Mouse (Mus musculus) intestine, embryonic 16.5 days (tissue): ENCODE measurements at regions not wholly inside any gene's neighbourhood (a gene's known extent, or its start where the extent isn't known, plus 50 kb on each side); places are given as distances from the start of the nearest gene placed in this dataset.

Experiments
- ATAC-seq: fragments of 200-750 bp; cut with Nextera tagmentation; 2 replicates; pipeline ENCODE4 v1.8.0; 2017; ENCODE audit warnings: moderate TSS enrichment, moderate library complexity
- H3K27ac ChIP-seq: fragments of 300-500 bp; sonication (generic); 2 replicates; pipeline ENCODE4 v1.5.1; 2014; ENCODE audit warnings: mild to moderate bottlenecking, low read length
- H3K27me3 ChIP-seq: fragments of 300-500 bp; sonication (generic); replicated peaks from 2 replicates; pipeline ENCODE4 v1.6.1; 2014; ENCODE audit warnings: low read length, control low read depth, mixed read lengths; ENCODE audit not compliant: control insufficient read depth, insufficient read depth
- H3K36me3 ChIP-seq: fragments of 300-500 bp; sonication (generic); 2 replicates; pipeline ENCODE4 v1.6.1; 2014; ENCODE audit warnings: low read length, control low read depth; ENCODE audit not compliant: control insufficient read depth, insufficient read depth
- H3K4me1 ChIP-seq: fragments of 300-500 bp; sonication (generic); 2 replicates; pipeline ENCODE4 v1.6.1; 2014; ENCODE audit warnings: low read length, control low read depth, mixed read lengths; ENCODE audit not compliant: control insufficient read depth, insufficient read depth
- H3K4me2 ChIP-seq: fragments of 300-500 bp; sonication (generic); 2 replicates; pipeline ENCODE4 v1.6.1; 2014; ENCODE audit warnings: low read depth, low read length, control low read depth
- H3K4me3 ChIP-seq: fragments of 300-500 bp; sonication (generic); 2 replicates; pipeline ENCODE4 v1.5.1; 2014; ENCODE audit warnings: mild to moderate bottlenecking, low read length
- H3K9ac ChIP-seq: fragments of 300-500 bp; sonication (generic); 2 replicates; pipeline ENCODE4 v1.6.1; 2014; ENCODE audit warnings: low read depth, low read length
- H3K9me3 ChIP-seq: fragments of 300-500 bp; sonication (generic); 2 replicates; pipeline ENCODE4 v1.6.1; 2016; ENCODE audit warnings: low read length, control low read depth; ENCODE audit not compliant: control insufficient read depth
- WGBS: fragments of 180-500 bp; shearing (Covaris S2); extraction: QIAGEN DNeasy Blood & Tissue Kit; methylation state at CpG from one replicate; pipeline ENCODE4 v1.1.7; 2014; 5-methylcytosine and 5-hydroxymethylcytosine counted together

- Histone ChIP-seq H3K27ac (no peak overlapping the region), H3K4me2 (no peak overlapping the region)
- WGBS = 25% methylated on average over 9 of the region's 9 CpGs
Measured at GRCm38 (mm10) chr8:44696066-44696853, 239.0 kb upstream of the Fat1 start.

GRCm38 (mm10) chr8:44699384-44700105, 235.7 kb upstream of the Fat1 start:
- Histone ChIP-seq H3K27me3 (no peaks in the 10 kb centered on the region), H3K27ac (no peak overlapping the region), H3K9me3 (no peaks in the 10 kb centered on the region), H3K9ac (no peak overlapping the region), H3K4me3 (no peak overlapping the region), H3K36me3 (no peaks in the 10 kb centered on the region), H3K4me1 (peaks cover 5% of the 10 kb centered on the region), H3K4me2 (no peak overlapping the region)
- no peak for ATAC-seq
- 75% methylated on average over 18 of the region's 18 CpGs for WGBS

More at GRCm38 (mm10) chr8:44696066-44696853, 239.0 kb upstream of the Fat1 start:
- H3K9me3 ChIP-seq = no peaks in the 10 kb centered on the region
- no peak overlapping the region for H3K4me3 ChIP-seq
- H3K9ac ChIP-seq = no peak overlapping the region
- no peaks in the 10 kb centered on the region for H3K36me3 ChIP-seq
- peak; percentile 80 for ATAC-seq
- H3K27me3 ChIP-seq = no peaks in the 10 kb centered on the region
- peaks cover 9% of the 10 kb centered on the region for H3K4me1 ChIP-seq

- Histone ChIP-seq H3K9ac (no peak overlapping the region), H3K27me3 (no peaks in the 10 kb centered on the region), H3K9me3 (no peaks in the 10 kb centered on the region), H3K27ac (no peak overlapping the region), H3K4me2 (no peak overlapping the region), H3K4me3 (no peak overlapping the region), H3K4me1 (peaks cover 5% of the 10 kb centered on the region; the same call in 1 of the 2 replicates), H3K36me3 (no peaks in the 10 kb centered on the region)
- WGBS = 68% methylated on average over 9 of the region's 9 CpGs
- ATAC-seq = no peak
Measured at GRCm38 (mm10) chr8:44704595-44705265, 230.5 kb upstream of the Fat1 start.

DNA sequence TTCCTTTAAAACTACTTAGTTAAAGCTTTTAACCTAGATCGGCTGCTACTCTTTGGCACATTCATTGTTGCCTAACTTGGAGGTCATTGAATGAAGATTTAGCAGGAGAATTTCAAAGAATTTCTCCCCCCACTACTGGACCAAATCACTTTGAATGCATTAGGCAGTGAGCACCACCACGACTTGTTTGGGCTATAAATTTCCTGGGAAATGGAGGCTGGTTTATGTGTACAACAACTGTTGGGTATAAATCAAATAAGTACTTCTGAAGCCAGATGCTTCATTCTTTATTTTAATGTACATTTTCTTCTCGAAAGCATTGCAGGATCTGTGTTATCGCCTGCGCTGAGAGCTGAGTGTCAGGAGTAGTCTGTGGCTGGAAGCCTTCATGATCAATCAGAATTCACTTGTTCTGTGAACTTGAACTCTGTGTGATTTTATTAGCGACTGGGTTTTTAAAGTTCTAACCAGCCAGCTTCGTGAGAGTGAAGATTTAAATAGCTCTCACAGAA, 226.5 kb upstream of the Fat1 start:
- peaks cover 5% of the 10 kb centered on the region; the same call in 1 of the 2 replicates for H3K4me1 ChIP-seq
- H3K36me3 ChIP-seq = no peaks in the 10 kb centered on the region
- no peaks in the 10 kb centered on the region for H3K9me3 ChIP-seq
- H3K4me2 ChIP-seq = no peak overlapping the region
- H3K4me3 ChIP-seq = no peak overlapping the region
- no peak for ATAC-seq
- no peak overlapping the region for H3K9ac ChIP-seq
- no peaks in the 10 kb centered on the region for H3K27me3 ChIP-seq
- no peak overlapping the region for H3K27ac ChIP-seq
- WGBS = 45% methylated on average over 7 of the region's 7 CpGs

- Histone ChIP-seq H3K9ac (no peak overlapping the region), H3K4me1 (peaks cover 5% of the 10 kb centered on the region; the same call in 1 of the 2 replicates), H3K9me3 (no peaks in the 10 kb centered on the region), H3K4me3 (no peak overlapping the region), H3K4me2 (no peak overlapping the region), H3K36me3 (no peaks in the 10 kb centered on the region), H3K27ac (no peak overlapping the region), H3K27me3 (no peaks in the 10 kb centered on the region)
- 66% methylated on average over 6 of the region's 6 CpGs for WGBS
- no peak for ATAC-seq
Measured at GRCm38 (mm10) chr8:44709171-44709940, 225.9 kb upstream of the Fat1 start.

DNA sequence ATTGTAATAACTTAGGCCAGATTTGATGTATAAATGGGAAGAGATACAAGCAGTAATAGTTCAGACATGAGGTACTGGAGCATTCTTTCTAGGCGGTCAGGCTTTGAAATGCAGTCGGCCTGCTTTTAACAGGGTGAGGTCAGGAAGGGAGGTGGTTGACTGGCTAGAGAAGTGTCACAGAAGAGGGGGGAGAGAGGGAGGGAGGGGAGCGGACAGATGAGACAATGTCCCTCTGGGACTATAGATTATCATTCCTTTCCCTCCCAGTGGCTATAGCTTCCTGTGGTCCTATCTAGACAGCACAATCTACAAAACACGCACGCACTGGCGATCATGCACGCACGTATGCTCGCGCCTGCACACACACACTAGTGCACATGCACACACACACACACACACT, 200.7 kb upstream of the Fat1 start:
- no peaks in the 10 kb centered on the region for H3K36me3 ChIP-seq
- WGBS = 91% methylated on average over 10 of the region's 10 CpGs
- no peak overlapping the region for H3K9ac ChIP-seq
- H3K4me3 ChIP-seq = no peak overlapping the region
- H3K27ac ChIP-seq = no peak overlapping the region
- ATAC-seq = no peak
- no peaks in the 10 kb centered on the region for H3K4me1 ChIP-seq
- no peaks in the 10 kb centered on the region for H3K9me3 ChIP-seq
- H3K27me3 ChIP-seq = no peaks in the 10 kb centered on the region
- no peak overlapping the region for H3K4me2 ChIP-seq

GRCm38 (mm10) chr8:44735801-44736200, 199.4 kb upstream of the Fat1 start:
- WGBS = 75% methylated on average over 5 of the region's 5 CpGs
- Histone ChIP-seq H3K36me3 (no peaks in the 10 kb centered on the region), H3K9me3 (no peaks in the 10 kb centered on the region), H3K27me3 (no peaks in the 10 kb centered on the region), H3K4me3 (no peak overlapping the region), H3K9ac (no peak overlapping the region), H3K4me2 (no peak overlapping the region), H3K4me1 (no peaks in the 10 kb centered on the region), H3K27ac (no peak overlapping the region)
- ATAC-seq = no peak

- Histone ChIP-seq H3K4me2 (no peak overlapping the region), H3K4me1 (no peaks in the 10 kb centered on the region), H3K36me3 (no peaks in the 10 kb centered on the region), H3K9me3 (no peaks in the 10 kb centered on the region), H3K27me3 (no peaks in the 10 kb centered on the region), H3K4me3 (no peak overlapping the region), H3K9ac (no peak overlapping the region), H3K27ac (no peak overlapping the region)
- ATAC-seq = peak; percentile 64; the same call in 1 of the 2 replicates
- 59% methylated on average over 2 of the region's 2 CpGs for WGBS
Measured at GRCm38 (mm10) chr8:44743353-44743752, 191.9 kb upstream of the Fat1 start.
